Mouse (Mus musculus): ENCODE results near the gene Gm14408. TPM values are rescaled to one million over a fixed set of nuclear protein-coding genes. Genes with fewer than 3 reads are reported as not detected.
A peak's percentile ranks its signal among the peaks of the same experiment; 100 is the strongest.
"Not testable (repeated sequence)": the region's sequence is repeated elsewhere in the genome, so short reads cannot be mapped to it uniquely, and the experiment has no call there.

The Gm14408 gene
- not detected in 2 replicates for polyA plus RNA-seq (2012; ENCODE audit: insufficient read depth, insufficient read length, missing spikeins)

GRCm38 (mm10) chr2:176830840-176831239, at the start of gene Gm14408:
Gene Gm14408 (plus strand): TSS chr2:176831140.
- H3K27ac ChIP-seq (ENCODE audit: insufficient read depth, low read depth, low read length); H3K4me1 ChIP-seq (ENCODE audit: control insufficient read depth, insufficient read depth, low read length); H3K4me3 ChIP-seq (ENCODE audit: insufficient read depth, low read length): not testable (repeated sequence)

GRCm38 (mm10) chr2:176798312-176798711, 32.6 kb upstream of the Gm14408 start, which contains the start of gene Gm14295:
Gene Gm14295 (plus strand): TSS chr2:176798612.
- H3K4me1 ChIP-seq (ENCODE audit: control insufficient read depth, insufficient read depth, low read length); H3K27ac ChIP-seq (ENCODE audit: insufficient read depth, low read depth, low read length): not testable (repeated sequence)
- peak within 1 kb of the TSS; percentile 63 for H3K4me3 ChIP-seq (ENCODE audit: insufficient read depth, low read length)

GRCm38 (mm10) chr2:176798785-176799184, 32.2 kb upstream of the Gm14408 start:
- not testable (repeated sequence) for H3K27ac ChIP-seq (ENCODE audit: insufficient read depth, low read depth, low read length); H3K4me1 ChIP-seq (ENCODE audit: control insufficient read depth, insufficient read depth, low read length)
- peak overlapping the region; percentile 63 for H3K4me3 ChIP-seq (ENCODE audit: insufficient read depth, low read length)

Other genes with a start within 250 kb of the Gm14408 start
- gene Gm14308, start 194.8 kb upstream of the Gm14408 start, polyA plus RNA-seq (2012; ENCODE audit: insufficient read depth, insufficient read length, missing spikeins), result 2.6 and 17.2 TPM in 2 replicates
- 6.3 and 10.3 TPM in 2 replicates for gene Zfp973, start 160.6 kb upstream of the Gm14408 start, polyA plus RNA-seq (2012; ENCODE audit: insufficient read depth, insufficient read length, missing spikeins)
- gene Gm14305, start 122.8 kb upstream of the Gm14408 start, polyA plus RNA-seq (2012; ENCODE audit: insufficient read depth, insufficient read length, missing spikeins), result 2.0 and 8.1 TPM in 2 replicates
- 2.7 and 11.1 TPM in 2 replicates for gene Gm14295, start 32.5 kb upstream of the Gm14408 start, polyA plus RNA-seq (2012; ENCODE audit: insufficient read depth, insufficient read length, missing spikeins)
- 6.6 and 8.6 TPM in 2 replicates for gene Gm14296, start 96.7 kb downstream of the Gm14408 start, polyA plus RNA-seq (2012; ENCODE audit: insufficient read depth, insufficient read length, missing spikeins)
- gene Gm14419, start 169.8 kb downstream of the Gm14408 start, polyA plus RNA-seq (2012; ENCODE audit: insufficient read depth, insufficient read length, missing spikeins), result 2.0 and 3.9 TPM in 2 replicates
- 1.5 and 2.3 TPM in 2 replicates for gene Gm14401, start 243.2 kb downstream of the Gm14408 start, polyA plus RNA-seq (2012; ENCODE audit: insufficient read depth, insufficient read length, missing spikeins)

All from bone marrow macrophage, adult 2 months (primary cell).